Mouse (Mus musculus): ENCODE results near the gene Lmo7. TPM values are rescaled to one million over a fixed set of nuclear protein-coding genes. Genes with fewer than 3 reads are reported as not detected.

Gene Lmo7
- polyA plus RNA-seq, 1 experiment from 2014 or later, result 3.8 TPM

DNA sequence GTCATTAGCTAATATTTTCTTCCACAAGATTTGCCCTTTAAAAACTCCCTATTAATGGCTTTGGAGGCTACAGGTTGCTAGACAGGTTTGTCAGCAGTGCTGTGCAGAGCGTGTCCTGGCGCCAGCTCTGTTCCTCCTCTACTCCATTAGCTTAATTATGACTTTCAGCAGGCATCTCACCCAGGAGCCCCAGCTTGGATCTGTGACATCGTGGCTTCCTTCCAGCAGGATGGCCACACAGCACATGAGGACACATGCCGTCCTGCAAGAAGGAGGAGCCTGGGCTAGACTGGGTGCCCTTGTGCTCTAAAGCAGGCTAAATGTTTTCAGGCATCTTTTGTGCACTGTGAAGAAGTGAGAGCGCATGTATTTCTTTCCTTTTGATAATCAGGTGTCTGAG lies 58.1 kb downstream of the Lmo7 start:
- ATAC-seq (replicated peaks; ENCODE audit: low FRiP score), result no peak

DNA sequence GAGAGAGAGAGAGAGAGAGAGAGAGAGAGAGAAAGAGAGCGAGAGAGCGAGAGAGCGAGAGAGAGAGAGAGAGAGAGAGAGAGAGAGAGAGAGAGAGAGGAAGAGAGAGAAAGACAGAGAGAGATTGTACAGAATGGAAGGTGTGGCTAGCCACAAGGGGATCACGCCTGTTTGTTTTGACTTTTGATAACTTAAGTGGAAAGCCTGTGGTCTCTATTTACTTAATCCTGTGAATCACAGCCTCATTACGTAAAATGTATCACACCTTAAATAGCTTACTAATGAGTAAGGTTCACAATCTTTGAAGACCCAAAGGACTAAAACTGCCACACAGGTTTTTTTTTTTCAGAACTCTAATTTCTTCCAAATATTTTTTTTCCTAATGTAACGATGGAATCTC lies 58.7 kb downstream of the Lmo7 start:
- ATAC-seq (replicated peaks; ENCODE audit: low FRiP score) (no peak), DNase-seq (ENCODE audit: low spot score) (no peak)
- Histone ChIP-seq H3K9me3 (ENCODE audit: control insufficient read depth, low read length) (no peaks in the 10 kb centered on the region), H3K27me3 (replicated peaks; ENCODE audit: control insufficient read depth, insufficient read depth, low read length) (no peaks in the 10 kb centered on the region), H3K4me1 (replicated peaks; ENCODE audit: control insufficient read depth, insufficient read depth, low read length) (no peaks in the 10 kb centered on the region), H3K4me3 (ENCODE audit: low read depth, low read length) (no peak overlapping the region), H3K27ac (ENCODE audit: low read depth, low read length) (no peak overlapping the region), H3K4me2 (no peak overlapping the region), H3K9ac (ENCODE audit: low read depth, low read length) (no peak overlapping the region), H3K36me3 (ENCODE audit: control insufficient read depth, insufficient read depth, low read length) (no peaks in the 10 kb centered on the region)
- 80% methylated on average over 6 of the region's 6 CpGs for WGBS

More for the DNA sequence above, 58.1 kb downstream of the Lmo7 start:
- WGBS, result 75% methylated on average over 5 of the region's 5 CpGs
- Histone ChIP-seq H3K36me3 (ENCODE audit: control insufficient read depth, insufficient read depth, low read length) (no peaks in the 10 kb centered on the region), H3K9ac (ENCODE audit: low read depth, low read length) (no peak overlapping the region), H3K4me3 (ENCODE audit: low read depth, low read length) (no peak overlapping the region), H3K4me2 (no peak overlapping the region), H3K9me3 (ENCODE audit: control insufficient read depth, low read length) (no peaks in the 10 kb centered on the region), H3K4me1 (replicated peaks; ENCODE audit: control insufficient read depth, insufficient read depth, low read length) (no peaks in the 10 kb centered on the region), H3K27ac (ENCODE audit: low read depth, low read length) (no peak overlapping the region), H3K27me3 (replicated peaks; ENCODE audit: control insufficient read depth, insufficient read depth, low read length) (no peaks in the 10 kb centered on the region)
- DNase-seq (ENCODE audit: low spot score), result no peak

DNA sequence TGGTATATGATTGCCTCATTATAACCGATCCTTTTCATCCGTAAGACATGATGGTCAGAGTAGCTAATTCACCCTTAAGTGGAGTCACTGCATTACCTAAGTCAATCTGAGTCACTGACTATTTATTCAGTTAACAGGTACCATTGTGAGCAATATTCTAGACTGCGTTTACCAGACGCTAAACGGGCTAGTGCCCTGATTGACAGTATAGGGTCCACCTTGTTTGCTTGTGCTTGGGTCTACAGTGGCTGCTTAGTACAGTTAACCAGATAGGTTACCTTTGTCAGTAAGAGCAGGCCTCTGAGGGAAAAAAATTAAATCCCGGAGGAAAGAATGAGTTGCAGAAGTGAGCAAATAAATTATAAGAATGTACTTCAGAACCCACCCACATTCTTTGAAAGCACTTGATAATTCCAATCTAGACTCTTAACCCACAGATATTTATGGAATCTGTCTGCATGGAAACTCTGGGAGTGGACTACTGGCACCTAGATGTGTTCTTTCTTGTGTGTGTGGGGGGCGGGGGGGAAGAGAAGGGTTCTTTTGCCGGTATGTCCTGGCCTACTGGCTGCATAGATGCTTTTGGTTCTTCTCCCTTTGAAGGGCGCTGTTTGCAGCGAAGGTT lies 64.9 kb downstream of the Lmo7 start:
- no peak for DNase-seq (ENCODE audit: low spot score)
- H3K4me3 ChIP-seq (ENCODE audit: low read depth, low read length), result no peak overlapping the region
- H3K4me2 ChIP-seq, result no peak overlapping the region
- no peak overlapping the region for H3K9ac ChIP-seq (ENCODE audit: low read depth, low read length)
- no peak for ATAC-seq (replicated peaks; ENCODE audit: low FRiP score)
- H3K27ac ChIP-seq (ENCODE audit: low read depth, low read length), result no peak overlapping the region
- no peaks in the 10 kb centered on the region for H3K27me3 ChIP-seq (replicated peaks; ENCODE audit: control insufficient read depth, insufficient read depth, low read length)
- WGBS, result 85% methylated on average over 10 of the region's 10 CpGs
- H3K4me1 ChIP-seq (replicated peaks; ENCODE audit: control insufficient read depth, insufficient read depth, low read length), result no peaks in the 10 kb centered on the region
- no peaks in the 10 kb centered on the region for H3K36me3 ChIP-seq (ENCODE audit: control insufficient read depth, insufficient read depth, low read length)
- H3K9me3 ChIP-seq (ENCODE audit: control insufficient read depth, low read length), result no peaks in the 10 kb centered on the region

- DNase-seq (ENCODE audit: low spot score) (no peak), ATAC-seq (replicated peaks; ENCODE audit: low FRiP score) (no peak)
- Histone ChIP-seq H3K9me3 (ENCODE audit: control insufficient read depth, low read length) (no peaks in the 10 kb centered on the region), H3K36me3 (ENCODE audit: control insufficient read depth, insufficient read depth, low read length) (no peaks in the 10 kb centered on the region), H3K27ac (ENCODE audit: low read depth, low read length) (no peak overlapping the region), H3K4me2 (no peak overlapping the region), H3K4me3 (ENCODE audit: low read depth, low read length) (no peak overlapping the region), H3K4me1 (replicated peaks; ENCODE audit: control insufficient read depth, insufficient read depth, low read length) (no peaks in the 10 kb centered on the region), H3K27me3 (replicated peaks; ENCODE audit: control insufficient read depth, insufficient read depth, low read length) (no peaks in the 10 kb centered on the region), H3K9ac (ENCODE audit: low read depth, low read length) (no peak overlapping the region)
- 76% methylated on average over 5 of the region's 5 CpGs for WGBS
These were observed 68.3 kb downstream of the Lmo7 start for GRCm38 (mm10) chr14:101797930-101798500.

GRCm38 (mm10) chr14:101798766-101799165 lies 69.0 kb downstream of the Lmo7 start:
- no peak overlapping the region for H3K27ac ChIP-seq (ENCODE audit: low read depth, low read length)
- no peak overlapping the region for H3K9ac ChIP-seq (ENCODE audit: low read depth, low read length)
- no peaks in the 10 kb centered on the region for H3K9me3 ChIP-seq (ENCODE audit: control insufficient read depth, low read length)
- whole genome bisulfite sequencing, result 90% methylated on average over 2 of the region's 2 CpGs
- ATAC-seq (replicated peaks; ENCODE audit: low FRiP score) (no peak), DNase-seq (ENCODE audit: low spot score) (no peak)
- H3K4me2 ChIP-seq, result no peak overlapping the region
- no peak overlapping the region for H3K4me3 ChIP-seq (ENCODE audit: low read depth, low read length)
- H3K36me3 ChIP-seq (ENCODE audit: control insufficient read depth, insufficient read depth, low read length), result no peaks in the 10 kb centered on the region
- no peaks in the 10 kb centered on the region for H3K4me1 ChIP-seq (replicated peaks; ENCODE audit: control insufficient read depth, insufficient read depth, low read length)
- no peaks in the 10 kb centered on the region for H3K27me3 ChIP-seq (replicated peaks; ENCODE audit: control insufficient read depth, insufficient read depth, low read length)

- ATAC-seq (replicated peaks; ENCODE audit: low FRiP score), result no peak
- Histone ChIP-seq H3K27me3 (replicated peaks; ENCODE audit: control insufficient read depth, insufficient read depth, low read length) (no peaks in the 10 kb centered on the region), H3K4me2 (no peak overlapping the region), H3K9ac (ENCODE audit: low read depth, low read length) (no peak overlapping the region), H3K36me3 (ENCODE audit: control insufficient read depth, insufficient read depth, low read length) (no peaks in the 10 kb centered on the region), H3K4me3 (ENCODE audit: low read depth, low read length) (no peak overlapping the region), H3K4me1 (replicated peaks; ENCODE audit: control insufficient read depth, insufficient read depth, low read length) (no peaks in the 10 kb centered on the region; the same call in 1 of the 2 replicates), H3K9me3 (ENCODE audit: control insufficient read depth, low read length) (no peaks in the 10 kb centered on the region), H3K27ac (ENCODE audit: low read depth, low read length) (no peak overlapping the region)
- no peak for DNase-seq (ENCODE audit: low spot score)
- WGBS, result 63% methylated on average over 1 of the region's 1 CpGs
These were observed 71.9 kb downstream of the Lmo7 start for GRCm38 (mm10) chr14:101801674-101802073.

DNA sequence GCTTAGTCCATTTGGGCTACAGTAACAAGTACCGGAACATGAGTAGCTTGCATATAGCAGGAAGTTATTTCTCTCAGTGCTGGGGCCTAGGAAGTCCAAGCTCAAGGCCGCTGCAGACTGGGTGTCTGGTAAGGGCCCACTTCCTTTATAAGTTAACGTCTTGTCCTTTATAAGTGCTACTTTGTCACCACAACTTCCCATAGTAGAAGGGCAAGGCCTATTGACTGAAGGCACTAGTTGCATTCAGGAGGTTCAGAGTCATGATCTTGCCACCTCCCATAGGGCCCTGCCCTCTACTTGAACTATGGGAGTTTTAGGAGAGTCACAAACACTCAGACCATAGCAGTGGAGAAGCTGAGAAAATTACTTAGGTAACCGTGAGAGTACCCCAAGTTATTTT lies 74.4 kb downstream of the Lmo7 start:
- H3K9me3 ChIP-seq (ENCODE audit: control insufficient read depth, low read length), result no peaks in the 10 kb centered on the region
- H3K36me3 ChIP-seq (ENCODE audit: control insufficient read depth, insufficient read depth, low read length), result no peaks in the 10 kb centered on the region
- no peaks in the 10 kb centered on the region for H3K27me3 ChIP-seq (replicated peaks; ENCODE audit: control insufficient read depth, insufficient read depth, low read length)
- WGBS, result 64% methylated on average over 4 of the region's 4 CpGs
- H3K4me2 ChIP-seq, result no peak overlapping the region
- H3K4me3 ChIP-seq (ENCODE audit: low read depth, low read length), result no peak overlapping the region
- no peak overlapping the region for H3K27ac ChIP-seq (ENCODE audit: low read depth, low read length)
- DNase-seq (ENCODE audit: low spot score), result no peak
- no peak for ATAC-seq (replicated peaks; ENCODE audit: low FRiP score)
- H3K9ac ChIP-seq (ENCODE audit: low read depth, low read length), result no peak overlapping the region
- H3K4me1 ChIP-seq (replicated peaks; ENCODE audit: control insufficient read depth, insufficient read depth, low read length), result no peaks in the 10 kb centered on the region; the same call in 1 of the 2 replicates

DNA sequence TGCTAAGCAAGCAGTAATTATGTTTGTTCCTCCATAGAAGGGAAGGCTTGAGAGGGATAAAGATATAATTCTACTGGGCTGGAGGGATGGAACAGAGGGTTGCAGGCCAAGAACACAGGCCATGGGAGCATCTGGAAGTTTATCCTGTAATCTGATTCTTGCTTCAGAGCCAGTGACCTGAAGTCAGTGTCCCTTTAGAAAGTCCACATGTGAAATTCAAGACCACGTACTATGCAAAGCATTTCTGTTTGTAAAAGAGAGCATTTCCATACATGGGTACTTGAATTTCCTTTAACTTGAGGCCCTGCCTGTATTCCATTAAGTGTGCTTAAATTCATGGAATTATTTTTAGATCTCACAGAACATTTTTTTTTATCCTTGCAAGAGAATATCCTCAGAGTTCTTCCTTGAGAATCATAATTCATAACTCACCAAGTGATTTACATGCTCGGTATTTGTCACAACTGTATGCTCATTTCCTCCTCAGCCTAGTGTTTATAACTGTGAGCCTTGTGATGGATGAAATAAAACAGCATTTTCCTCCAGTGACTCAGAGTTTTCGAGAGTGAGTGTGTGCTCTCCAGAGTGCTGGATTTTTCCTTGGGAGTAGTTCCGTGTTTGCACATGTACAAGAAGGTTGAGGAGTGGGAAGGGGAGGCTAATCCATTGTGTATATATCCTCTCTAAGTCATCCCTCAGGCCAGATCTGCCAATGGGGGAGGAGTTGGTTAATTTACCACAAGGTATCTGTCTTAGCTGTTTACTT lies 75.0 kb downstream of the Lmo7 start:
- H3K27me3 ChIP-seq (replicated peaks; ENCODE audit: control insufficient read depth, insufficient read depth, low read length), result no peaks in the 10 kb centered on the region
- no peak overlapping the region for H3K4me3 ChIP-seq (ENCODE audit: low read depth, low read length)
- H3K9ac ChIP-seq (ENCODE audit: low read depth, low read length), result no peak overlapping the region
- no peak overlapping the region for H3K4me2 ChIP-seq
- H3K36me3 ChIP-seq (ENCODE audit: control insufficient read depth, insufficient read depth, low read length), result no peaks in the 10 kb centered on the region
- 60% methylated on average over 4 of the region's 4 CpGs for whole genome bisulfite sequencing
- ATAC-seq (replicated peaks; ENCODE audit: low FRiP score) (no peak), DNase-seq (ENCODE audit: low spot score) (no peak)
- H3K4me1 ChIP-seq (replicated peaks; ENCODE audit: control insufficient read depth, insufficient read depth, low read length), result no peaks in the 10 kb centered on the region; the same call in 1 of the 2 replicates
- no peak overlapping the region for H3K27ac ChIP-seq (ENCODE audit: low read depth, low read length)
- no peaks in the 10 kb centered on the region for H3K9me3 ChIP-seq (ENCODE audit: control insufficient read depth, low read length)

GRCm38 (mm10) chr14:101805328-101805697 lies 75.6 kb downstream of the Lmo7 start:
- no peak overlapping the region for H3K4me2 ChIP-seq
- H3K27me3 ChIP-seq (replicated peaks; ENCODE audit: control insufficient read depth, insufficient read depth, low read length), result no peaks in the 10 kb centered on the region
- H3K36me3 ChIP-seq (ENCODE audit: control insufficient read depth, insufficient read depth, low read length), result no peaks in the 10 kb centered on the region
- no peak overlapping the region for H3K4me3 ChIP-seq (ENCODE audit: low read depth, low read length)
- no peaks in the 10 kb centered on the region for H3K9me3 ChIP-seq (ENCODE audit: control insufficient read depth, low read length)
- no peak overlapping the region for H3K27ac ChIP-seq (ENCODE audit: low read depth, low read length)
- DNase-seq (ENCODE audit: low spot score) (no peak), ATAC-seq (replicated peaks; ENCODE audit: low FRiP score) (no peak)
- H3K4me1 ChIP-seq (replicated peaks; ENCODE audit: control insufficient read depth, insufficient read depth, low read length), result no peaks in the 10 kb centered on the region; the same call in 1 of the 2 replicates
- WGBS, result 71% methylated on average over 7 of the region's 7 CpGs
- no peak overlapping the region for H3K9ac ChIP-seq (ENCODE audit: low read depth, low read length)

Data from liver, embryonic 11.5 days (tissue).